Mouse (Mus musculus): ENCODE results near the gene Spata22. TPM values are rescaled to one million over a fixed set of nuclear protein-coding genes. Genes with fewer than 3 reads are reported as not detected.

Gene Spata22
- total RNA-seq, 2 experiments from 2014 or later: not detected

Other genes with a start within 250 kb of the Spata22 start
- 0.09 and 0.22 TPM in 2 replicates for gene Itgae, start 239.2 kb upstream of the Spata22 start, total RNA-seq (2015)
- gene Itgae, start 239.2 kb upstream of the Spata22 start, total RNA-seq (2017): 0.04 and 0.15 TPM in 2 replicates
- gene Haspin, start 191.4 kb upstream of the Spata22 start, total RNA-seq (2015): 14.9 and 15.1 TPM in 2 replicates
- 19.2 and 21.8 TPM in 2 replicates for gene Haspin, start 191.4 kb upstream of the Spata22 start, total RNA-seq (2017)
- not detected in 2 replicates for gene P2rx5, start 169.3 kb upstream of the Spata22 start, total RNA-seq (2015)
- gene P2rx5, start 169.3 kb upstream of the Spata22 start, total RNA-seq (2017): not detected in 2 replicates
- 42.9 and 53.0 TPM in 2 replicates for gene Emc6, start 152.7 kb upstream of the Spata22 start, total RNA-seq (2015)
- 28.7 and 29.0 TPM in 2 replicates for gene Emc6, start 152.7 kb upstream of the Spata22 start, total RNA-seq (2017)
- 13.7 and 19.9 TPM in 2 replicates for gene Tax1bp3, start 152.7 kb upstream of the Spata22 start, total RNA-seq (2015)
- 16.8 and 18.5 TPM in 2 replicates for gene Tax1bp3, start 152.7 kb upstream of the Spata22 start, total RNA-seq (2017)
- 18.4 and 19.3 TPM in 2 replicates for gene Ctns, start 130.7 kb upstream of the Spata22 start, total RNA-seq (2015)
- 21.0 and 23.3 TPM in 2 replicates for gene Ctns, start 130.7 kb upstream of the Spata22 start, total RNA-seq (2017)
- 1.1 and 1.6 TPM in 2 replicates for gene Shpk, start 130.3 kb upstream of the Spata22 start, total RNA-seq (2015)
- 1.1 and 2.2 TPM in 2 replicates for gene Shpk, start 130.3 kb upstream of the Spata22 start, total RNA-seq (2017)
- not detected in 2 replicates for gene Trpv1, start 95.4 kb upstream of the Spata22 start, total RNA-seq (2015)
- gene Trpv1, start 95.4 kb upstream of the Spata22 start, total RNA-seq (2017): not detected in 2 replicates
- not detected in 2 replicates for gene Trpv3, start 62.4 kb upstream of the Spata22 start, total RNA-seq (2015)
- not detected in 2 replicates for gene Trpv3, start 62.4 kb upstream of the Spata22 start, total RNA-seq (2017)
- gene Aspa, start 145 bp upstream of the Spata22 start, total RNA-seq (2015): 1.1 and 1.3 TPM in 2 replicates
- gene Aspa, start 145 bp upstream of the Spata22 start, total RNA-seq (2017): 1.7 and 2.2 TPM in 2 replicates
- gene Gm49340, start within 50 bp of the Spata22 start, total RNA-seq (2015): not detected in 2 replicates
- gene Gm49340, start within 50 bp of the Spata22 start, total RNA-seq (2017): not detected in 2 replicates
- gene Olfr20, start 21.0 kb downstream of the Spata22 start, total RNA-seq (2015): not detected in 2 replicates
- not detected in 2 replicates for gene Olfr20, start 21.0 kb downstream of the Spata22 start, total RNA-seq (2017)
- gene Olfr376, start 41.5 kb downstream of the Spata22 start, total RNA-seq (2015): not detected in 2 replicates
- not detected in 2 replicates for gene Olfr376, start 41.5 kb downstream of the Spata22 start, total RNA-seq (2017)
- not detected in 2 replicates for gene Olfr1, start 69.9 kb downstream of the Spata22 start, total RNA-seq (2015)
- not detected in 2 replicates for gene Olfr1, start 69.9 kb downstream of the Spata22 start, total RNA-seq (2017)
- not detected in 2 replicates for gene Olfr378, start 98.7 kb downstream of the Spata22 start, total RNA-seq (2015)
- not detected in 2 replicates for gene Olfr378, start 98.7 kb downstream of the Spata22 start, total RNA-seq (2017)
- gene Olfr380, start 127.8 kb downstream of the Spata22 start, total RNA-seq (2015): not detected in 2 replicates
- not detected in 2 replicates for gene Olfr380, start 127.8 kb downstream of the Spata22 start, total RNA-seq (2017)
- not detected in 2 replicates for gene Olfr381, start 161.9 kb downstream of the Spata22 start, total RNA-seq (2015)
- not detected in 2 replicates for gene Olfr381, start 161.9 kb downstream of the Spata22 start, total RNA-seq (2017)
- gene Olfr382, start 187.5 kb downstream of the Spata22 start, total RNA-seq (2015): not detected in 2 replicates
- not detected in 2 replicates for gene Olfr382, start 187.5 kb downstream of the Spata22 start, total RNA-seq (2017)

All from megakaryocyte, adult 5-6 weeks (primary cell).